14 mouse cellular contexts compared by ENCODE assay signal in genomic region chr9:56870778-56871177, GRCm38 (mm10). TPM values are rescaled to one million over a fixed set of nuclear protein-coding genes. Genes with fewer than 3 reads are reported as not detected.
DNase-seq lines count a peak whose midpoint lies in the region; ATAC-seq and TF ChIP-seq lines count a peak whose summit lies in the region.
"Had no signal": no experiment of that assay in that cellular context is flagged by ENCODE, and none has a peak within 500 bp of the region (broad histone marks: within the 10 kb centered on the region; RNA-seq: fewer than 3 reads in every experiment).

No protein-coding gene starts in this region.

- peaks cover 78% of the 10 kb centered on the region for H3K4me1 ChIP-seq in intestine, embryonic 14.5 days (replicated peaks; ENCODE audit: control insufficient read depth, insufficient read depth, low read length)
- H3K4me1 ChIP-seq in intestine, postnatal 0 days (replicated peaks; ENCODE audit: control insufficient read depth, insufficient read depth, low read length), result 0 out of 2 replicates have a peak, but pooled peaks cover 3% of the 10 kb centered on the region
- H3K4me1 ChIP-seq in intestine, embryonic 16.5 days (ENCODE audit: control insufficient read depth, insufficient read depth, low read length), result peaks cover 59% of the 10 kb centered on the region
- H3K4me1 ChIP-seq: liver, embryonic 15.5 days had no signal

- H3K36me3 ChIP-seq in intestine, embryonic 14.5 days (ENCODE audit: control insufficient read depth, insufficient read depth, low read length), result peaks cover 4% of the 10 kb centered on the region; the same call in 1 of the 2 replicates
- H3K36me3 ChIP-seq in intestine, postnatal 0 days (ENCODE audit: control insufficient read depth, insufficient read depth), result no peaks in the 10 kb centered on the region
- no peaks in the 10 kb centered on the region for H3K36me3 ChIP-seq in intestine, embryonic 16.5 days (ENCODE audit: control insufficient read depth, insufficient read depth, low read length)
- H3K36me3 ChIP-seq: forebrain, embryonic 10.5 days; liver, embryonic 15.5 days had no signal

- no peak overlapping the region for H3K9ac ChIP-seq in intestine, embryonic 14.5 days (ENCODE audit: low read length)
- no peak overlapping the region for H3K9ac ChIP-seq in intestine, postnatal 0 days (ENCODE audit: low read depth, low read length)
- 0 out of 2 replicates have a peak overlapping the region, but pooled peaks have one; percentile 10 for H3K9ac ChIP-seq in intestine, embryonic 16.5 days (ENCODE audit: low read depth, low read length)
- H3K9ac ChIP-seq: liver, embryonic 15.5 days had no signal

- 48% methylated on average over 10 of the region's 10 CpGs for WGBS in intestine, embryonic 14.5 days
- WGBS in intestine, postnatal 0 days, result 65% methylated on average over 10 of the region's 10 CpGs
- WGBS in intestine, embryonic 16.5 days, result 53% methylated on average over 10 of the region's 10 CpGs

- H3K4me2 ChIP-seq in intestine, embryonic 14.5 days (ENCODE audit: low read length), result peak overlapping the region; percentile 3; the same call in 1 of the 2 replicates
- no peak overlapping the region for H3K4me2 ChIP-seq in intestine, postnatal 0 days (replicated peaks; ENCODE audit: low read depth)
- no peak overlapping the region for H3K4me2 ChIP-seq in intestine, embryonic 16.5 days (ENCODE audit: low read depth, low read length)
- H3K4me2 ChIP-seq: liver, embryonic 15.5 days had no signal

- no peak for ATAC-seq in intestine, embryonic 14.5 days (replicated peaks; ENCODE audit: low FRiP score, low TSS enrichment, low read depth)
- ATAC-seq in intestine, postnatal 0 days, result no peak
- ATAC-seq in intestine, embryonic 16.5 days, result no peak
- ATAC-seq in megakaryocyte progenitor cell, adult 5-6 weeks (replicated peaks; ENCODE audit: poor library complexity), result no peak
- ATAC-seq: midbrain, embryonic 16.5 days had no signal

- peak overlapping the region; percentile 57 for H3K27ac ChIP-seq in intestine, embryonic 14.5 days (ENCODE audit: low read depth)
- no peak overlapping the region for H3K27ac ChIP-seq in intestine, postnatal 0 days (ENCODE audit: low read depth, low read length)
- H3K27ac ChIP-seq in intestine, embryonic 16.5 days (ENCODE audit: low read length), result peak overlapping the region; percentile 62
- H3K27ac ChIP-seq: forebrain, embryonic 10.5 days; liver, embryonic 15.5 days had no signal

- H3K4me3 ChIP-seq in intestine, embryonic 14.5 days (ENCODE audit: low read depth, low read length), result no peak overlapping the region
- no peak overlapping the region for H3K4me3 ChIP-seq in intestine, postnatal 0 days (ENCODE audit: low read depth, low read length)
- no peak overlapping the region for H3K4me3 ChIP-seq in intestine, embryonic 16.5 days (ENCODE audit: low read length)
- H3K4me3 ChIP-seq: forebrain, embryonic 10.5 days; liver, embryonic 15.5 days had no signal

- no peaks in the 10 kb centered on the region for H3K9me3 ChIP-seq in intestine, embryonic 14.5 days (ENCODE audit: control insufficient read depth, low read length)
- H3K9me3 ChIP-seq in intestine, postnatal 0 days (ENCODE audit: control insufficient read depth), result no peaks in the 10 kb centered on the region
- no peaks in the 10 kb centered on the region for H3K9me3 ChIP-seq in intestine, embryonic 16.5 days (ENCODE audit: control insufficient read depth, low read length)
- H3K9me3 ChIP-seq: forebrain, embryonic 10.5 days; liver, embryonic 15.5 days had no signal

- peak; percentile 63 to 83 for DNase-seq in adrenal gland, adult (ENCODE audit: inconsistent age in 2 of 2, low spot score in 1 of 2)
- no peak for DNase-seq in adrenal gland, adult 8-10 months
- no peak for DNase-seq in intestine, embryonic 14.5 days (ENCODE audit: low spot score)
- DNase-seq in 416B (ENCODE audit: low read depth), result peak; percentile 74
- DNase-seq in gastrocnemius, postnatal 25 days, result no peak
- DNase-seq: spleen, adult 18-20 months; thymus, postnatal 25 days had no signal

- H3K27me3 ChIP-seq in intestine, embryonic 14.5 days (replicated peaks; ENCODE audit: control insufficient read depth, insufficient read depth, low read length), result no peaks in the 10 kb centered on the region
- no peaks in the 10 kb centered on the region; the same call in 1 of the 2 replicates for H3K27me3 ChIP-seq in intestine, postnatal 0 days (replicated peaks; ENCODE audit: control insufficient read depth, insufficient read depth, low read length)
- no peaks in the 10 kb centered on the region for H3K27me3 ChIP-seq in intestine, embryonic 16.5 days (replicated peaks; ENCODE audit: control insufficient read depth, insufficient read depth, low read length)

- no peak for TF ChIP-seq CTCF in intestine, postnatal 0 days (IDR thresholded peaks at IDR 0.05; ENCODE audit: low read depth)

RNA-seq across cellular contexts. Expression of gene Cspg4, which starts 5.9 kb away (rescaled TPM):
- total RNA-seq in adrenal gland, adult 8-10 months (2022), result 10 to 100 TPM in 1 of 4 experiments, 1 to 10 TPM in 3; 6.4 to 15.0 (median 8.1) TPM
- 17.6 and 21.0 TPM in 2 replicates for polyA plus RNA-seq in intestine, embryonic 14.5 days (2014; fragmentation: Nextera tagmentation; extraction: Ambion mirVana)
- polyA plus RNA-seq in intestine, postnatal 0 days (2015; fragmentation: Nextera tagmentation; extraction: Ambion mirVana), result 8.2 and 8.5 TPM in 2 replicates
- polyA plus RNA-seq in intestine, embryonic 16.5 days (2015; fragmentation: Nextera tagmentation; extraction: Ambion mirVana), result 17.4 and 18.2 TPM in 2 replicates
- 1 to 10 TPM; 6.5 to 9.4 TPM for total RNA-seq in gastrocnemius, postnatal 25 days (2021)
- total RNA-seq in megakaryocyte progenitor cell, adult 5-6 weeks (2015), result not detected in 2 replicates
- total RNA-seq in megakaryocyte progenitor cell, adult 5-6 weeks (2017), result not detected in 2 replicates

RNA-seq across cellular contexts. Expression of gene Odf3l1, which starts 6.3 kb away (rescaled TPM):
- total RNA-seq in adrenal gland, adult 8-10 months (2022), result 1 to 10 TPM in 1 of 4 experiments, under 1 TPM in 2, not detected in 1; 0.29 to 1.5 (median 0.40) TPM
- polyA plus RNA-seq in intestine, embryonic 14.5 days (2014; fragmentation: Nextera tagmentation; extraction: Ambion mirVana), result 1.6 and 1.8 TPM in 2 replicates
- polyA plus RNA-seq in intestine, postnatal 0 days (2015; fragmentation: Nextera tagmentation; extraction: Ambion mirVana), result 0.70 and 0.97 TPM in 2 replicates
- 1.4 and 1.5 TPM in 2 replicates for polyA plus RNA-seq in intestine, embryonic 16.5 days (2015; fragmentation: Nextera tagmentation; extraction: Ambion mirVana)
- under 1 TPM in 1 of 2 experiments, not detected in 1; 0.67 TPM for total RNA-seq in gastrocnemius, postnatal 25 days (2021)
- total RNA-seq in megakaryocyte progenitor cell, adult 5-6 weeks (2015), result not detected in 2 replicates
- total RNA-seq in megakaryocyte progenitor cell, adult 5-6 weeks (2017), result not detected in 2 replicates
- total RNA-seq: left cerebral cortex, adult 18-20 months had no signal
- polyA plus RNA-seq: forebrain, embryonic 10.5 days; midbrain, embryonic 16.5 days had no signal

RNA-seq across cellular contexts. Expression of gene Snx33, which starts 57.4 kb away (rescaled TPM):
- total RNA-seq in adrenal gland, adult 8-10 months (2022), result 10 to 100 TPM; 31.4 to 52.0 (median 39.9) TPM
- 5.1 and 5.8 TPM in 2 replicates for polyA plus RNA-seq in intestine, embryonic 14.5 days (2014; fragmentation: Nextera tagmentation; extraction: Ambion mirVana)
- polyA plus RNA-seq in intestine, postnatal 0 days (2015; fragmentation: Nextera tagmentation; extraction: Ambion mirVana), result 2.0 and 2.5 TPM in 2 replicates
- 4.8 and 5.2 TPM in 2 replicates for polyA plus RNA-seq in intestine, embryonic 16.5 days (2015; fragmentation: Nextera tagmentation; extraction: Ambion mirVana)
- 1 to 10 TPM; 3.4 to 5.4 TPM for total RNA-seq in gastrocnemius, postnatal 25 days (2021)
- total RNA-seq in megakaryocyte progenitor cell, adult 5-6 weeks (2015), result 3.3 TPM in 2 replicates
- 2.8 TPM in 2 replicates for total RNA-seq in megakaryocyte progenitor cell, adult 5-6 weeks (2017)

Comparison
In these comparisons a context has a peak if more than half of its experiments do, and no peak if none do; other contexts are left out.
1. DNase-seq: peak in adrenal gland, adult (2 of 2) and 416B (single experiment); none in adrenal gland, adult 8-10 months (single experiment), intestine, embryonic 14.5 days (single experiment) and gastrocnemius, postnatal 25 days (single experiment).
2. RNA of gene Cspg4, which starts 5.9 kb away (total RNA-seq): 6.5 to 9.4 TPM in gastrocnemius, postnatal 25 days and 6.4 to 15.0 TPM in adrenal gland, adult 8-10 months; not detected in megakaryocyte progenitor cell, adult 5-6 weeks; every median in the first group is over 4 times any median in the second.
3. RNA of gene Snx33, which starts 57.4 kb away (total RNA-seq): 31.4 to 52.0 TPM in adrenal gland, adult 8-10 months; 3.4 to 5.4 TPM in gastrocnemius, postnatal 25 days and 2.8 to 3.3 TPM in megakaryocyte progenitor cell, adult 5-6 weeks; every median in the first group is over 4 times any median in the second.